Mouse (Mus musculus): ENCODE results near the gene Ubash3b. TPM values are rescaled to one million over a fixed set of nuclear protein-coding genes. Genes with fewer than 3 reads are reported as not detected.
A peak's percentile ranks its signal among the peaks of the same experiment; 100 is the strongest.

Gene Ubash3b
- polyA plus RNA-seq, 1 experiment from 2014 or later: 29.7 TPM

- no peaks in the 10 kb centered on the region for H3K4me1 ChIP-seq (ENCODE audit: control insufficient read depth, insufficient read depth, low read depth, low read length)
- H3K27me3 ChIP-seq (replicated peaks; ENCODE audit: control insufficient read depth, insufficient read depth, low read length): no peaks in the 10 kb centered on the region
- H3K9me3 ChIP-seq (ENCODE audit: control insufficient read depth, low read length): no peaks in the 10 kb centered on the region
- peak; percentile 34; the same call in 1 of the 2 replicates for ATAC-seq
- no peak overlapping the region for H3K9ac ChIP-seq (ENCODE audit: low read depth, low read length)
- H3K36me3 ChIP-seq (ENCODE audit: control insufficient read depth, insufficient read depth, low read length): no peaks in the 10 kb centered on the region
- 13% methylated on average over 3 of the region's 3 CpGs for WGBS
- H3K4me2 ChIP-seq (ENCODE audit: low read length): no peak overlapping the region
- H3K4me3 ChIP-seq (ENCODE audit: low read length): no peak overlapping the region
- no peak overlapping the region for H3K27ac ChIP-seq (ENCODE audit: low read depth, low read length)
Observed at GRCm38 (mm10) chr9:41044626-41045025, 116.9 kb downstream of the Ubash3b start.

GRCm38 (mm10) chr9:41043641-41044040 is 117.9 kb downstream of the Ubash3b start:
- H3K4me3 ChIP-seq (ENCODE audit: low read length): no peak overlapping the region
- ATAC-seq: no peak
- no peaks in the 10 kb centered on the region for H3K27me3 ChIP-seq (replicated peaks; ENCODE audit: control insufficient read depth, insufficient read depth, low read length)
- H3K36me3 ChIP-seq (ENCODE audit: control insufficient read depth, insufficient read depth, low read length): no peaks in the 10 kb centered on the region
- WGBS: 81% methylated on average over 5 of the region's 5 CpGs
- H3K27ac ChIP-seq (ENCODE audit: low read depth, low read length): no peak overlapping the region
- H3K4me2 ChIP-seq (ENCODE audit: low read length): no peak overlapping the region
- no peaks in the 10 kb centered on the region for H3K9me3 ChIP-seq (ENCODE audit: control insufficient read depth, low read length)
- H3K4me1 ChIP-seq (ENCODE audit: control insufficient read depth, insufficient read depth, low read depth, low read length): no peaks in the 10 kb centered on the region
- H3K9ac ChIP-seq (ENCODE audit: low read depth, low read length): no peak overlapping the region

- 0 out of 2 replicates have a peak, but pooled peaks have one; percentile 34 for ATAC-seq
- Histone ChIP-seq H3K9me3 (ENCODE audit: control insufficient read depth, low read length) (no peaks in the 10 kb centered on the region), H3K4me3 (ENCODE audit: low read length) (no peak overlapping the region), H3K27me3 (replicated peaks; ENCODE audit: control insufficient read depth, insufficient read depth, low read length) (no peaks in the 10 kb centered on the region), H3K4me1 (ENCODE audit: control insufficient read depth, insufficient read depth, low read depth, low read length) (no peaks in the 10 kb centered on the region), H3K27ac (ENCODE audit: low read depth, low read length) (peak overlapping the region; percentile 18; the same call in 1 of the 2 replicates), H3K4me2 (ENCODE audit: low read length) (no peak overlapping the region), H3K9ac (ENCODE audit: low read depth, low read length) (no peak overlapping the region), H3K36me3 (ENCODE audit: control insufficient read depth, insufficient read depth, low read length) (peaks cover 5% of the 10 kb centered on the region; the same call in 1 of the 2 replicates)
- 79% methylated on average over 3 of the region's 3 CpGs for WGBS
Observed at GRCm38 (mm10) chr9:41041404-41041803, 120.1 kb downstream of the Ubash3b start.

GRCm38 (mm10) chr9:41038150-41038664 is 123.3 kb downstream of the Ubash3b start:
- peaks cover 5% of the 10 kb centered on the region; the same call in 1 of the 2 replicates for H3K36me3 ChIP-seq (ENCODE audit: control insufficient read depth, insufficient read depth, low read length)
- H3K27ac ChIP-seq (ENCODE audit: low read depth, low read length): no peak overlapping the region
- no peaks in the 10 kb centered on the region for H3K27me3 ChIP-seq (replicated peaks; ENCODE audit: control insufficient read depth, insufficient read depth, low read length)
- WGBS: 64% methylated on average over 9 of the region's 9 CpGs
- H3K9me3 ChIP-seq (ENCODE audit: control insufficient read depth, low read length): no peaks in the 10 kb centered on the region
- ATAC-seq: no peak
- no peak overlapping the region for H3K4me3 ChIP-seq (ENCODE audit: low read length)
- no peak overlapping the region for H3K9ac ChIP-seq (ENCODE audit: low read depth, low read length)
- no peak overlapping the region for H3K4me2 ChIP-seq (ENCODE audit: low read length)
- 0 out of 2 replicates have a peak, but pooled peaks cover 3% of the 10 kb centered on the region for H3K4me1 ChIP-seq (ENCODE audit: control insufficient read depth, insufficient read depth, low read depth, low read length)

GRCm38 (mm10) chr9:41031590-41032489 is 129.7 kb downstream of the Ubash3b start:
- Histone ChIP-seq H3K36me3 (ENCODE audit: control insufficient read depth, insufficient read depth, low read length) (peaks cover 4% of the 10 kb centered on the region), H3K9me3 (ENCODE audit: control insufficient read depth, low read length) (no peaks in the 10 kb centered on the region), H3K27ac (ENCODE audit: low read depth, low read length) (peak overlapping the region; percentile 53), H3K4me3 (ENCODE audit: low read length) (no peak overlapping the region), H3K27me3 (replicated peaks; ENCODE audit: control insufficient read depth, insufficient read depth, low read length) (no peaks in the 10 kb centered on the region), H3K9ac (ENCODE audit: low read depth, low read length) (0 out of 2 replicates have a peak overlapping the region, but pooled peaks have one; percentile 1), H3K4me1 (ENCODE audit: control insufficient read depth, insufficient read depth, low read depth, low read length) (peaks cover 11% of the 10 kb centered on the region), H3K4me2 (ENCODE audit: low read length) (peak overlapping the region; percentile 1; the same call in 1 of the 2 replicates)
- ATAC-seq: peak; percentile 61
- WGBS: 28% methylated on average over 18 of the region's 18 CpGs

GRCm38 (mm10) chr9:41029827-41030226 is 131.7 kb downstream of the Ubash3b start:
- no peaks in the 10 kb centered on the region for H3K9me3 ChIP-seq (ENCODE audit: control insufficient read depth, low read length)
- no peak overlapping the region for H3K27ac ChIP-seq (ENCODE audit: low read depth, low read length)
- no peak for ATAC-seq
- H3K27me3 ChIP-seq (replicated peaks; ENCODE audit: control insufficient read depth, insufficient read depth, low read length): no peaks in the 10 kb centered on the region
- no peak overlapping the region for H3K9ac ChIP-seq (ENCODE audit: low read depth, low read length)
- peaks cover 2% of the 10 kb centered on the region; the same call in 1 of the 2 replicates for H3K36me3 ChIP-seq (ENCODE audit: control insufficient read depth, insufficient read depth, low read length)
- no peak overlapping the region for H3K4me3 ChIP-seq (ENCODE audit: low read length)
- H3K4me2 ChIP-seq (ENCODE audit: low read length): no peak overlapping the region
- H3K4me1 ChIP-seq (ENCODE audit: control insufficient read depth, insufficient read depth, low read depth, low read length): peaks cover 11% of the 10 kb centered on the region
- 78% methylated on average over 6 of the region's 6 CpGs for WGBS

GRCm38 (mm10) chr9:41028470-41028869 is 133.0 kb downstream of the Ubash3b start:
- peaks cover 9% of the 10 kb centered on the region for H3K4me1 ChIP-seq (ENCODE audit: control insufficient read depth, insufficient read depth, low read depth, low read length)
- no peak for ATAC-seq

GRCm38 (mm10) chr9:41021690-41022089 is 139.8 kb downstream of the Ubash3b start:
- Histone ChIP-seq H3K9ac (ENCODE audit: low read depth, low read length) (no peak overlapping the region), H3K27ac (ENCODE audit: low read depth, low read length) (no peak overlapping the region), H3K36me3 (ENCODE audit: control insufficient read depth, insufficient read depth, low read length) (peaks cover 7% of the 10 kb centered on the region), H3K4me2 (ENCODE audit: low read length) (no peak overlapping the region), H3K4me3 (ENCODE audit: low read length) (no peak overlapping the region), H3K9me3 (ENCODE audit: control insufficient read depth, low read length) (no peaks in the 10 kb centered on the region), H3K27me3 (replicated peaks; ENCODE audit: control insufficient read depth, insufficient read depth, low read length) (no peaks in the 10 kb centered on the region), H3K4me1 (ENCODE audit: control insufficient read depth, insufficient read depth, low read depth, low read length) (no peaks in the 10 kb centered on the region)
- WGBS: 74% methylated on average over 3 of the region's 3 CpGs
- no peak for ATAC-seq

More at GRCm38 (mm10) chr9:41028470-41028869, 133.0 kb downstream of the Ubash3b start:
- Histone ChIP-seq H3K4me2 (ENCODE audit: low read length) (no peak overlapping the region), H3K27me3 (replicated peaks; ENCODE audit: control insufficient read depth, insufficient read depth, low read length) (no peaks in the 10 kb centered on the region), H3K36me3 (ENCODE audit: control insufficient read depth, insufficient read depth, low read length) (peaks cover 4% of the 10 kb centered on the region; the same call in 1 of the 2 replicates), H3K9ac (ENCODE audit: low read depth, low read length) (no peak overlapping the region), H3K27ac (ENCODE audit: low read depth, low read length) (no peak overlapping the region), H3K4me3 (ENCODE audit: low read length) (no peak overlapping the region), H3K9me3 (ENCODE audit: control insufficient read depth, low read length) (no peaks in the 10 kb centered on the region)
- WGBS: 46% methylated on average over 5 of the region's 5 CpGs

- Histone ChIP-seq H3K4me3 (ENCODE audit: low read length) (no peak overlapping the region), H3K4me1 (ENCODE audit: control insufficient read depth, insufficient read depth, low read depth, low read length) (no peaks in the 10 kb centered on the region), H3K9me3 (ENCODE audit: control insufficient read depth, low read length) (no peaks in the 10 kb centered on the region), H3K27ac (ENCODE audit: low read depth, low read length) (no peak overlapping the region), H3K27me3 (replicated peaks; ENCODE audit: control insufficient read depth, insufficient read depth, low read length) (no peaks in the 10 kb centered on the region), H3K9ac (ENCODE audit: low read depth, low read length) (no peak overlapping the region), H3K36me3 (ENCODE audit: control insufficient read depth, insufficient read depth, low read length) (peaks cover 7% of the 10 kb centered on the region), H3K4me2 (ENCODE audit: low read length) (no peak overlapping the region)
- ATAC-seq: no peak
- 82% methylated on average over 3 of the region's 3 CpGs for WGBS
Observed at GRCm38 (mm10) chr9:41020486-41020885, 141.0 kb downstream of the Ubash3b start.
